Mouse (Mus musculus): Measurements from ENCODE around the gene Zbtb5. TPM values are rescaled to one million over a fixed set of nuclear protein-coding genes. Genes with fewer than 3 reads are reported as not detected.

The Zbtb5 gene
- total and polyA plus RNA-seq, 2 experiments = 6.9 to 11.1 TPM

DNA sequence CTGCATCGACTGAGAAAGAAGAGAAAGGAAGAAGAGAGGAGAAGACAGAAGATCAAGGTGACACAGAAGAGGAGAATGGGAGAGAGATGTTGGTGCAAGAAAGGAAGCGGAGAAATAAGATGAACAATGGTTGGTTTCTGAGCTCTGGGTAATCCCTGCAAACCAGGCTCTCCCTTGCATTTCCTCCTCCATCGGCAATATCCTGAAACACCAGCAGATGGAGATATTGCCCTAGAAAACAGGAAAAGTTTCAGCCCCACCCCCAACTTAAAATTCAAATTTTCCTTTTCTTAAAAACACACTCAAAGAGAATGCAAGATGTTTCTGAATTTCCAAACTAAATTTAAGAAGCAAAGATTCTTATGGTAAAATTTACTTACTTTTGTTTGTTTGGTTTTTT lies 3.4 kb upstream of the Zbtb5 start:
- Histone ChIP-seq H3K4me1 (ENCODE audit: control insufficient read depth, insufficient read depth, low read length) (peaks cover 6% of the 10 kb centered on the region), H3K9ac (ENCODE audit: low read depth, low read length) (no peak overlapping the region), H3K79me2 (ENCODE audit: control insufficient read depth, insufficient read depth, low read length) (no peaks in the 10 kb centered on the region), H3K4me3 (ENCODE audit: insufficient read depth, low read depth, low read length) (no peak overlapping the region), H3K27ac (replicated peaks; ENCODE audit: insufficient read depth, low read depth, low read length) (no peak overlapping the region), H3K27me3 (ENCODE audit: control insufficient read depth, insufficient read depth, low read length) (no peaks in the 10 kb centered on the region), H3K36me3 (ENCODE audit: control insufficient read depth, insufficient read depth, low read length) (no peaks in the 10 kb centered on the region)
- WGBS = 21% methylated on average over 3 of the region's 3 CpGs
- TF ChIP-seq POLR2A (IDR thresholded peaks at IDR 0.05; ENCODE audit: extremely low read depth, insufficient read depth, low read length) = no peak
- TF ChIP-seq CTCF (IDR thresholded peaks at IDR 0.05; ENCODE audit: low read depth, low read length) = peak; percentile 46
- peak; percentile 43 for DNase-seq (ENCODE audit: extremely low read depth, low read depth, low spot score)

DNA sequence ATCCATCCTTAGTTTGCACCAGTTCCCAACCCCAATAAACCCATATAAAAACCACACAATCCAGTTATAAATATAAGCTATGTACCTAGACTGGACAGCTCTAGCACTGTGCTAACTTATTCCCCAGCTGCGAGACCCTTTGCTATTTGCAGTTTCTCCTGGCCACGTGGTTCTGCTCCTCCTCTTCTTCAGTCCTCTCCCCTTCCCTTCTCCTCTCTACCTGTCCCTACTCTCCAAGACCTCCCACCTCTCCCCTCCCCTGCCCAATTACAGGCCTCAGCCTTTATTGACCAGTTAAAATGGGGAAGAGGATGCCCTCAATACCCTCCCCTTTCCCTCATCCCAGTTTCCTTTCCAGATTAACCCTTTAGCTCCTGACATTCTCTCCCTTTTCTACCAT lies 1.3 kb upstream of the Zbtb5 start:
- Histone ChIP-seq H3K4me1 (ENCODE audit: control insufficient read depth, insufficient read depth, low read length) (peaks cover 12% of the 10 kb centered on the region), H3K27ac (replicated peaks; ENCODE audit: insufficient read depth, low read depth, low read length) (no peak overlapping the region), H3K79me2 (ENCODE audit: control insufficient read depth, insufficient read depth, low read length) (peaks cover 7% of the 10 kb centered on the region; the same call in 1 of the 2 replicates), H3K27me3 (ENCODE audit: control insufficient read depth, insufficient read depth, low read length) (no peaks in the 10 kb centered on the region), H3K9ac (ENCODE audit: low read depth, low read length) (no peak overlapping the region), H3K36me3 (ENCODE audit: control insufficient read depth, insufficient read depth, low read length) (no peaks in the 10 kb centered on the region), H3K4me3 (ENCODE audit: insufficient read depth, low read depth, low read length) (0 out of 2 replicates have a peak overlapping the region, but pooled peaks have one; percentile 81)
- DNase-seq (ENCODE audit: extremely low read depth, low read depth, low spot score) = no peak
- 2% methylated on average over 2 of the region's 2 CpGs for WGBS
- no peak for TF ChIP-seq CTCF (IDR thresholded peaks at IDR 0.05; ENCODE audit: low read depth, low read length)
- no peak for TF ChIP-seq POLR2A (IDR thresholded peaks at IDR 0.05; ENCODE audit: extremely low read depth, insufficient read depth, low read length)

DNA sequence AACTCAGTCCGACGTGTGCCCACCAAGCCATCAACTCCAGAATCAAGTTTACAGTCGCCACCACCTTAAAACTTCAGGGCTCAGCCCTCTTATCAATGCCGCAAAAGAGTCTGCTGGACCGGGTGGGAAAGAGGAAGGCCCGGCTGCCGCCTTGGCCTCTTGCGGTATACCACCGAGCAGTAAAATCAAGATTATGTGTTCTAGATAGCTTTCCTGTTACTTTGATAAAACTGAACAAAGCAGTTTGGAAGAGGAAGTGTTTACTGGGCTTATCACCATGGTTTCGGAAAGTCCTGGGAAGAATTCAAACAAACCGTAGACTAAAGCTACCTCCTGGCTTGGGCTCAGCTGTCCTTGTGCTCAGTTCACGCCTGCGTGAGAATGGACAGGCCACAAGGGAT lies 819 bp upstream of the Zbtb5 start:
- Histone ChIP-seq H3K79me2 (ENCODE audit: control insufficient read depth, insufficient read depth, low read length) (peaks cover 7% of the 10 kb centered on the region; the same call in 1 of the 2 replicates), H3K4me1 (ENCODE audit: control insufficient read depth, insufficient read depth, low read length) (peaks cover 12% of the 10 kb centered on the region), H3K9ac (ENCODE audit: low read depth, low read length) (peak overlapping the region; percentile 86), H3K27ac (replicated peaks; ENCODE audit: insufficient read depth, low read depth, low read length) (peak overlapping the region; percentile 76), H3K36me3 (ENCODE audit: control insufficient read depth, insufficient read depth, low read length) (no peaks in the 10 kb centered on the region), H3K4me3 (ENCODE audit: insufficient read depth, low read depth, low read length) (peak overlapping the region; percentile 81), H3K27me3 (ENCODE audit: control insufficient read depth, insufficient read depth, low read length) (no peaks in the 10 kb centered on the region)
- TF ChIP-seq CTCF (IDR thresholded peaks at IDR 0.05; ENCODE audit: low read depth, low read length) (no peak), POLR2A (IDR thresholded peaks at IDR 0.05; ENCODE audit: extremely low read depth, insufficient read depth, low read length) (no peak)
- DNase-seq (ENCODE audit: extremely low read depth, low read depth, low spot score) = peak; percentile 58
- WGBS = under 1% methylated on average over 13 of the region's 13 CpGs

DNA sequence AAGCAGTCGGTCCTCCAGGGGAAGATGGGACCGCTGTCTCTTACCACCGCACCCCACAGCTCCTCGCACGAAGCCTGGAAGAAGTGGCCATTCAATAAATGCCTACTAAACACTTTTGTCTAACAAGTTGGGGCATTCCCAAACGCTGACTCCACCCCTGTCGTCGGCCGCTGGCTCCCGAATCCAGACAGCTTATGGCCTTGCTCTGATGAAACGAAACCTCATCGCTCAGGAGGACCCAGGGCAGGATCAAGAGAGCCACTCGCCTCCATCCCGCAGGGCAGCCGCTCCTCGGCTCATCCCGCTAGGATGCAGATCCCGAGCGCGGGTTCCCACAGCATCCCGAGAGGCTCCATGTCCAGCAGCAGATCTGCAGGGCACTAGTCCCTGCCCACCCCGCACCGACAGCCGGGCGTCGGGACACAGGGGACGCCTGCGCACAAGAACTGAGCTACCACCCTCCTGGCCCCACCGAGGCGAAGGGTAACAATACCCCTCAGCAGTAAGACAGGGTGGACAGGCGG lies 569 bp downstream of the Zbtb5 start:
- Histone ChIP-seq H3K9ac (ENCODE audit: low read depth, low read length) (peak overlapping the region; percentile 91), H3K4me3 (ENCODE audit: insufficient read depth, low read depth, low read length) (peak overlapping the region; percentile 81), H3K4me1 (ENCODE audit: control insufficient read depth, insufficient read depth, low read length) (peaks cover 12% of the 10 kb centered on the region), H3K79me2 (ENCODE audit: control insufficient read depth, insufficient read depth, low read length) (peaks cover 7% of the 10 kb centered on the region; the same call in 1 of the 2 replicates), H3K27ac (replicated peaks; ENCODE audit: insufficient read depth, low read depth, low read length) (peak overlapping the region; percentile 90), H3K36me3 (ENCODE audit: control insufficient read depth, insufficient read depth, low read length) (no peaks in the 10 kb centered on the region), H3K27me3 (ENCODE audit: control insufficient read depth, insufficient read depth, low read length) (no peaks in the 10 kb centered on the region)
- peak; percentile 78 for DNase-seq (ENCODE audit: extremely low read depth, low read depth, low spot score)
- WGBS = under 1% methylated on average over 31 of the region's 31 CpGs
- TF ChIP-seq POLR2A (IDR thresholded peaks at IDR 0.05; ENCODE audit: extremely low read depth, insufficient read depth, low read length) (0 out of 2 replicates have a peak, but pooled peaks have one; percentile 27), CTCF (IDR thresholded peaks at IDR 0.05; ENCODE audit: low read depth, low read length) (no peak)

DNA sequence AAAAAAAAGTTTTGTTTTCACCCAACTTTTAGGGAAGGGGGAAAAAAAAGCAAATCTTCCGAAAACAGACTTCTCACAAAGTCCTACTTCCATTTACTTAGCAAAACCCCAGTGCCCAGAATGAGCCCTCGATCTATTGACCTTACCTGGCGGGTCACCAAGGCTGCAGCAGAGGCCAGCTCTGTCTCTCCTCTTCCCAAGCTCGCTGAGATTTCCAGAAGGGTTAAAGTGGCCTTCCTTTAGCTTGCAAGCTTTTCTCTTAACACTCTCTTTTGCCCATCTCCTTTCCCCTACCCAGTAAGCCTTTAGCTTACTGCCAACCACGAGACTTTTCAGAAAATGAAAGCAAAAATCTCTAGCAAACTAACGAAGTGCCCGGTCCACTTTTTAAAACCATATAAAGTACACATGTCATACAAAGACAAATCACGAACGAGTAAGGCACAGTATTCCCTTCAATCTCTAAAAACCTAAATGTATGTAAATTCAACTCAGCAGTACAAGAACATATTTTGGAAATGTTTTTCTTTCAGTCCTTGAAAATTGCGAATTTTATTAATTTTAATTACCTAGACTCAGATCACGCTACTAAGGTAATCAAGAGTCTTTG lies 1.3 kb downstream of the Zbtb5 start:
- H3K27me3 ChIP-seq (ENCODE audit: control insufficient read depth, insufficient read depth, low read length) = no peaks in the 10 kb centered on the region
- H3K27ac ChIP-seq (replicated peaks; ENCODE audit: insufficient read depth, low read depth, low read length) = peak overlapping the region; percentile 13; the same call in 1 of the 2 replicates
- peaks cover 7% of the 10 kb centered on the region; the same call in 1 of the 2 replicates for H3K79me2 ChIP-seq (ENCODE audit: control insufficient read depth, insufficient read depth, low read length)
- peaks cover 12% of the 10 kb centered on the region for H3K4me1 ChIP-seq (ENCODE audit: control insufficient read depth, insufficient read depth, low read length)
- TF ChIP-seq CTCF (IDR thresholded peaks at IDR 0.05; ENCODE audit: low read depth, low read length) (no peak), POLR2A (IDR thresholded peaks at IDR 0.05; ENCODE audit: extremely low read depth, insufficient read depth, low read length) (no peak)
- peak; percentile 85 for DNase-seq (ENCODE audit: extremely low read depth, low read depth, low spot score)
- H3K9ac ChIP-seq (ENCODE audit: low read depth, low read length) = 0 out of 2 replicates have a peak overlapping the region, but pooled peaks have one; percentile 1
- H3K36me3 ChIP-seq (ENCODE audit: control insufficient read depth, insufficient read depth, low read length) = no peaks in the 10 kb centered on the region
- peak overlapping the region; percentile 81 for H3K4me3 ChIP-seq (ENCODE audit: insufficient read depth, low read depth, low read length)
- WGBS = 2% methylated on average over 11 of the region's 11 CpGs

DNA sequence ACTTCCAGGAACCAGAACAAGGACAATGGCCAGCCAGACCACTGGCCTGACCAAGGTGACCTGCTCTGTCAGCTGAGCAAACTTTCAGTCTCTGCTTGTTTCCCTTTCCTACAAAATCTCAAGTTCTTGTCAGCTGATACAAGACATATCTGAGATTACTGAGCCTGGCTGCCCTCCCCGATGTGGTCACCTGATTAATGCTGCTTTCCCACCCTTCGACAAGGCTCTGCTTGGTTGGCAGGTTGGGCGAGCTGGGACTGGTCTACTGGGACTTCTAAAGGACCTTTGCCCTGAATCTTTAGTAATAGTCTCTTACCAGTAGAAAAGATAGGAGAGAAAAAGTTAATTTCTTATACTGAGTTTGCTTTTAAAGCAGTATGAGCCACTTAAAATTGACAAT lies 6.8 kb downstream of the Zbtb5 start:
- H3K27ac ChIP-seq (replicated peaks; ENCODE audit: insufficient read depth, low read depth, low read length) = peak overlapping the region; percentile 28; the same call in 1 of the 2 replicates
- no peak overlapping the region for H3K9ac ChIP-seq (ENCODE audit: low read depth, low read length)
- no peaks in the 10 kb centered on the region for H3K36me3 ChIP-seq (ENCODE audit: control insufficient read depth, insufficient read depth, low read length)
- no peak overlapping the region for H3K4me3 ChIP-seq (ENCODE audit: insufficient read depth, low read depth, low read length)
- DNase-seq (ENCODE audit: extremely low read depth, low read depth, low spot score) = peak; percentile 46
- peaks cover 17% of the 10 kb centered on the region; the same call in 1 of the 2 replicates for H3K79me2 ChIP-seq (ENCODE audit: control insufficient read depth, insufficient read depth, low read length)
- WGBS = 20% methylated on average over 3 of the region's 3 CpGs
- TF ChIP-seq CTCF (IDR thresholded peaks at IDR 0.05; ENCODE audit: low read depth, low read length) = no peak
- TF ChIP-seq POLR2A (IDR thresholded peaks at IDR 0.05; ENCODE audit: extremely low read depth, insufficient read depth, low read length) = no peak
- H3K27me3 ChIP-seq (ENCODE audit: control insufficient read depth, insufficient read depth, low read length) = no peaks in the 10 kb centered on the region
- peaks cover 15% of the 10 kb centered on the region for H3K4me1 ChIP-seq (ENCODE audit: control insufficient read depth, insufficient read depth, low read length)

Measured in liver, adult 2 months (tissue).